Mouse (Mus musculus): Measurements from ENCODE around the gene Gabrg3. TPM values are rescaled to one million over a fixed set of nuclear protein-coding genes. Genes with fewer than 3 reads are reported as not detected.

The Gabrg3 gene
- total and polyA plus RNA-seq, 3 experiments: not detected

- DNase-seq (ENCODE audit: extremely low read depth): no peak
- Histone ChIP-seq H3K27me3 (replicated peaks) (no peaks in the 10 kb centered on the region), H3K79me2 (replicated peaks; ENCODE audit: control insufficient read depth, extremely low read depth, insufficient read depth, poor library complexity, severe bottlenecking) (no peaks in the 10 kb centered on the region), H3K4me1 (ENCODE audit: control insufficient read depth in 1 of 2, insufficient read depth in 2 of 2) (no peaks in the 10 kb centered on the region), H3K9ac (ENCODE audit: insufficient read depth, low read depth) (no peak overlapping the region), H3K4me2 (ENCODE audit: insufficient read depth, low read depth, poor library complexity, severe bottlenecking) (no peak overlapping the region), H3K36me3 (replicated peaks in 1 of 2; ENCODE audit: control insufficient read depth in 1 of 2, insufficient read depth in 1 of 2, low read length in 1 of 2) (no peaks in the 10 kb centered on the region), H3K4me3 (replicated peaks in 1 of 3; ENCODE audit: low read depth in 2 of 3, low read length in 2 of 3, poor library complexity in 1 of 3) (no peak overlapping the region), H3K9me3 (replicated peaks; ENCODE audit: low read length) (peaks cover 55% of the 10 kb centered on the region), H3K27ac (ENCODE audit: insufficient read depth, low read depth) (no peak overlapping the region)
- dilution Hi-C loops (cut with MboI; ENCODE audit: extremely low pct_ligation_motif_present, extremely low pct_unique_long_range_greater_than_20kb, low sequenced_read_pairs) (no loop called here), in situ Hi-C loops (cut with MboI; ENCODE audit: low pct_ligation_motif_present, low pct_unique_long_range_greater_than_20kb, low sequenced_read_pairs) (no loop called here)
- no peak for TF ChIP-seq KAT2A (IDR thresholded peaks at IDR 0.05; ENCODE audit: insufficient replicate concordance, low read length)
- TF ChIP-seq PAX5 (IDR thresholded peaks at IDR 0.05; ENCODE audit: low read length): no peak
- no peak for TF ChIP-seq MAX (IDR thresholded peaks at IDR 0.05; ENCODE audit: low read length)
- no peak for TF ChIP-seq UBTF (IDR thresholded peaks at IDR 0.05; ENCODE audit: low read depth, low read length)
- TF ChIP-seq SMC3 (IDR thresholded peaks at IDR 0.05; ENCODE audit: low read depth, low read length): no peak
- no peak for TF ChIP-seq MXI1 (IDR thresholded peaks at IDR 0.05; ENCODE audit: low read depth, low read length)
- no peak for TF ChIP-seq BHLHE40 (IDR thresholded peaks at IDR 0.05; ENCODE audit: low read depth, low read length)
- no peak for TF ChIP-seq ELF1 (IDR thresholded peaks at IDR 0.05; ENCODE audit: low read depth, low read length)
- no peak for TF ChIP-seq EP300 (IDR thresholded peaks at IDR 0.05; ENCODE audit: low read length)
- TF ChIP-seq E2F4 (IDR thresholded peaks at IDR 0.05; ENCODE audit: insufficient replicate concordance, low read depth, low read length): no peak
- TF ChIP-seq POLR2A (IDR thresholded peaks at IDR 0.05; ENCODE audit: low read depth, low read length): no peak
- no peak for TF ChIP-seq IRF4 (IDR thresholded peaks at IDR 0.05; ENCODE audit: low read depth, low read length)
- TF ChIP-seq MEF2A (IDR thresholded peaks at IDR 0.05; ENCODE audit: borderline replicate concordance, low read depth, low read length): no peak
- no peak for TF ChIP-seq NELFE (IDR thresholded peaks at IDR 0.05; ENCODE audit: low read depth, low read length)
- TF ChIP-seq USF1 (IDR thresholded peaks at IDR 0.05; ENCODE audit: low read depth, low read length): no peak
- no peak for TF ChIP-seq ZNF384 (IDR thresholded peaks at IDR 0.05; ENCODE audit: low read depth, low read length)
- no peak for TF ChIP-seq RAD21 (IDR thresholded peaks at IDR 0.05; ENCODE audit: low read depth, low read length)
Measured at GRCm38 (mm10) chr7:57411163-57411562, 24.2 kb upstream of the Gabrg3 start.

DNA sequence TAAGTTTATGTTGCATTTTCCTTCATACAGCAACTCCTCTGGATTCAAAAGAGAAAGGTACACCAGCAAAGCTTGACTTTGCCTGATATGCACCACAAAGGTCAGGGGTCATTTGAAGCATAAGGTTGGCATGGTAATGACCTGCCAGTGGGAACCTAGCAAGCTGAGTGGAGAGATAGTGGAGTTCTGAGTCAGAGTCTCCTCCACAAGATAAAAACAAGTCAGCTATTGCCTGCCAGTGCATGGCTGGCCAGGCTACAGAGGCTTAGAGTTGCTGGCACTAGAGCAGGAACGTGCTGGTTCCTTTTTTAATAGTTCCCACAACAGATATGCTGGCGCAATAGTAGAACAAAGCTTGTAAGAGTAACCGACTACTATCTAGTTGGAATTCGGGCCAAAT, 6.6 kb upstream of the Gabrg3 start:
- no peaks in the 10 kb centered on the region for H3K27me3 ChIP-seq (replicated peaks)
- no peak overlapping the region for H3K4me2 ChIP-seq (ENCODE audit: insufficient read depth, low read depth, poor library complexity, severe bottlenecking)
- H3K9ac ChIP-seq (ENCODE audit: insufficient read depth, low read depth): no peak overlapping the region
- dilution Hi-C loops (cut with MboI; ENCODE audit: extremely low pct_ligation_motif_present, extremely low pct_unique_long_range_greater_than_20kb, low sequenced_read_pairs) (no loop called here), in situ Hi-C loops (cut with MboI; ENCODE audit: low pct_ligation_motif_present, low pct_unique_long_range_greater_than_20kb, low sequenced_read_pairs) (no loop called here)
- H3K27ac ChIP-seq (ENCODE audit: insufficient read depth, low read depth): no peak overlapping the region
- H3K79me2 ChIP-seq (replicated peaks; ENCODE audit: control insufficient read depth, extremely low read depth, insufficient read depth, poor library complexity, severe bottlenecking): no peaks in the 10 kb centered on the region
- no peak for DNase-seq (ENCODE audit: extremely low read depth)
- no peak for TF ChIP-seq BHLHE40 (IDR thresholded peaks at IDR 0.05; ENCODE audit: low read depth, low read length)
- no peak for TF ChIP-seq GABPA (IDR thresholded peaks at IDR 0.05; ENCODE audit: insufficient replicate concordance, low read depth, low read length)
- TF ChIP-seq MAZ (IDR thresholded peaks at IDR 0.05; ENCODE audit: low read depth, low read length): no peak
- TF ChIP-seq MAFK (IDR thresholded peaks at IDR 0.05; ENCODE audit: insufficient replicate concordance, low read length): no peak
- TF ChIP-seq MYC (IDR thresholded peaks at IDR 0.05; ENCODE audit: low read depth, low read length): no peak
- TF ChIP-seq ZNF384 (IDR thresholded peaks at IDR 0.05; ENCODE audit: low read depth, low read length): no peak
- no peak for TF ChIP-seq CHD2 (IDR thresholded peaks at IDR 0.05; ENCODE audit: low read length)
- TF ChIP-seq JUN (IDR thresholded peaks at IDR 0.05; ENCODE audit: insufficient read depth, low read depth, low read length): no peak
- no peak for TF ChIP-seq UBTF (IDR thresholded peaks at IDR 0.05; ENCODE audit: low read depth, low read length)
- no peak for TF ChIP-seq POLR2AphosphoS2 (IDR thresholded peaks at IDR 0.05; ENCODE audit: low read depth, low read length)
- no peak for TF ChIP-seq USF2 (conservative IDR thresholded peaks at IDR 0.05; ENCODE audit: low read depth, low read length)
- no peaks in the 10 kb centered on the region for H3K4me1 ChIP-seq (ENCODE audit: control insufficient read depth in 1 of 2, insufficient read depth in 2 of 2)
- H3K9me3 ChIP-seq (replicated peaks; ENCODE audit: low read length): peaks cover 37% of the 10 kb centered on the region
- no peak overlapping the region for H3K4me3 ChIP-seq (replicated peaks in 1 of 3; ENCODE audit: low read depth in 2 of 3, low read length in 2 of 3, poor library complexity in 1 of 3)
- H3K36me3 ChIP-seq (replicated peaks in 1 of 2; ENCODE audit: control insufficient read depth in 1 of 2, insufficient read depth in 1 of 2, low read length in 1 of 2): no peaks in the 10 kb centered on the region

Measured in CH12.LX (cell line).